Mouse (Mus musculus): ENCODE measurements around the gene AC124108.1. TPM values are rescaled to one million over a fixed set of nuclear protein-coding genes. Genes with fewer than 3 reads are reported as not detected.
"Not testable (repeated sequence)": the region's sequence is repeated elsewhere in the genome, so short reads cannot be mapped to it uniquely, and the experiment has no call there.

AC124108.1 gene
- polyA plus RNA-seq, 1 experiment from 2014 or later: 3.6 TPM

GRCm38 (mm10) chr1:132161211-132161880 is 29.9 kb upstream of the AC124108.1 start:
- ATAC-seq (ENCODE audit: low FRiP score) (no peak), DNase-seq (ENCODE audit: low spot score) (no peak)
- no peaks in the 10 kb centered on the region for H3K36me3 ChIP-seq (replicated peaks; ENCODE audit: control insufficient read depth, insufficient read depth)
- 65% methylated on average over 7 of the region's 7 CpGs for WGBS
- H3K27me3 ChIP-seq (ENCODE audit: control insufficient read depth, insufficient read depth, low read length): peaks cover 16% of the 10 kb centered on the region; the same call in 1 of the 2 replicates
- no peaks in the 10 kb centered on the region for H3K9me3 ChIP-seq (ENCODE audit: control insufficient read depth, low read length)
- no peak overlapping the region for H3K4me2 ChIP-seq (replicated peaks)
- peaks cover 35% of the 10 kb centered on the region for H3K4me1 ChIP-seq (replicated peaks; ENCODE audit: control insufficient read depth, insufficient read depth, low read length)
- no peak overlapping the region for H3K4me3 ChIP-seq (replicated peaks; ENCODE audit: low read length)
- no peak overlapping the region for H3K27ac ChIP-seq
- H3K9ac ChIP-seq: no peak overlapping the region

GRCm38 (mm10) chr1:132162618-132163017 is 28.6 kb upstream of the AC124108.1 start:
- H3K27me3 ChIP-seq (ENCODE audit: control insufficient read depth, insufficient read depth, low read length): peaks cover 16% of the 10 kb centered on the region; the same call in 1 of the 2 replicates
- ATAC-seq (ENCODE audit: low FRiP score); H3K4me2 ChIP-seq (replicated peaks); H3K9me3 ChIP-seq (ENCODE audit: control insufficient read depth, low read length); H3K27ac ChIP-seq; DNase-seq (ENCODE audit: low spot score); H3K9ac ChIP-seq; H3K4me3 ChIP-seq (replicated peaks; ENCODE audit: low read length); H3K36me3 ChIP-seq (replicated peaks; ENCODE audit: control insufficient read depth, insufficient read depth): not testable (repeated sequence)
- 56% methylated on average over 9 of the region's 9 CpGs for WGBS
- H3K4me1 ChIP-seq (replicated peaks; ENCODE audit: control insufficient read depth, insufficient read depth, low read length): peaks cover 34% of the 10 kb centered on the region

GRCm38 (mm10) chr1:132164780-132165518 is 26.3 kb upstream of the AC124108.1 start:
- peak overlapping the region; percentile 50; the same call in 1 of the 2 replicates for H3K27ac ChIP-seq
- WGBS: 28% methylated on average over 13 of the region's 13 CpGs

GRCm38 (mm10) chr1:132165859-132166258 is 25.4 kb upstream of the AC124108.1 start:
- DNase-seq (ENCODE audit: low spot score) (no peak), ATAC-seq (ENCODE audit: low FRiP score) (no peak)
- Histone ChIP-seq H3K9ac (no peak overlapping the region), H3K4me2 (replicated peaks) (no peak overlapping the region), H3K36me3 (replicated peaks; ENCODE audit: control insufficient read depth, insufficient read depth) (no peaks in the 10 kb centered on the region), H3K4me3 (replicated peaks; ENCODE audit: low read length) (no peak overlapping the region), H3K27me3 (ENCODE audit: control insufficient read depth, insufficient read depth, low read length) (no peaks in the 10 kb centered on the region), H3K4me1 (replicated peaks; ENCODE audit: control insufficient read depth, insufficient read depth, low read length) (peaks cover 23% of the 10 kb centered on the region), H3K27ac (no peak overlapping the region), H3K9me3 (ENCODE audit: control insufficient read depth, low read length) (no peaks in the 10 kb centered on the region)
- WGBS: 61% methylated on average over 3 of the region's 3 CpGs

More at GRCm38 (mm10) chr1:132164780-132165518, 26.3 kb upstream of the AC124108.1 start:
- H3K4me2 ChIP-seq (replicated peaks): no peak overlapping the region
- no peaks in the 10 kb centered on the region for H3K27me3 ChIP-seq (ENCODE audit: control insufficient read depth, insufficient read depth, low read length)
- H3K4me3 ChIP-seq (replicated peaks; ENCODE audit: low read length): no peak overlapping the region
- H3K4me1 ChIP-seq (replicated peaks; ENCODE audit: control insufficient read depth, insufficient read depth, low read length): peaks cover 29% of the 10 kb centered on the region
- no peaks in the 10 kb centered on the region for H3K9me3 ChIP-seq (ENCODE audit: control insufficient read depth, low read length)
- no peak overlapping the region for H3K9ac ChIP-seq
- no peaks in the 10 kb centered on the region for H3K36me3 ChIP-seq (replicated peaks; ENCODE audit: control insufficient read depth, insufficient read depth)
- peak; percentile 74 for DNase-seq (ENCODE audit: low spot score)
- peak; percentile 84 for ATAC-seq (ENCODE audit: low FRiP score)

GRCm38 (mm10) chr1:132168115-132168767 is 23.0 kb upstream of the AC124108.1 start:
- Histone ChIP-seq H3K27me3 (ENCODE audit: control insufficient read depth, insufficient read depth, low read length) (no peaks in the 10 kb centered on the region), H3K9ac (peak overlapping the region; percentile 38; the same call in 1 of the 2 replicates), H3K4me2 (replicated peaks) (peak overlapping the region; percentile 42), H3K36me3 (replicated peaks; ENCODE audit: control insufficient read depth, insufficient read depth) (no peaks in the 10 kb centered on the region), H3K27ac (peak overlapping the region; percentile 58), H3K4me3 (replicated peaks; ENCODE audit: low read length) (no peak overlapping the region), H3K9me3 (ENCODE audit: control insufficient read depth, low read length) (no peaks in the 10 kb centered on the region), H3K4me1 (replicated peaks; ENCODE audit: control insufficient read depth, insufficient read depth, low read length) (peaks cover 23% of the 10 kb centered on the region)
- DNase-seq (ENCODE audit: low spot score) (peak; percentile 50), ATAC-seq (ENCODE audit: low FRiP score) (peak; percentile 53)
- WGBS: 9% methylated on average over 12 of the region's 12 CpGs

- no peak overlapping the region for H3K4me3 ChIP-seq (replicated peaks; ENCODE audit: low read length)
- no peaks in the 10 kb centered on the region for H3K9me3 ChIP-seq (ENCODE audit: control insufficient read depth, low read length)
- H3K4me2 ChIP-seq (replicated peaks): no peak overlapping the region
- no peak for ATAC-seq (ENCODE audit: low FRiP score)
- no peaks in the 10 kb centered on the region for H3K36me3 ChIP-seq (replicated peaks; ENCODE audit: control insufficient read depth, insufficient read depth)
- H3K27ac ChIP-seq: no peak overlapping the region
- 51% methylated on average over 6 of the region's 6 CpGs for WGBS
- no peak overlapping the region for H3K9ac ChIP-seq
- H3K4me1 ChIP-seq (replicated peaks; ENCODE audit: control insufficient read depth, insufficient read depth, low read length): peaks cover 16% of the 10 kb centered on the region
- no peak for DNase-seq (ENCODE audit: low spot score)
- no peaks in the 10 kb centered on the region for H3K27me3 ChIP-seq (ENCODE audit: control insufficient read depth, insufficient read depth, low read length)
These were observed 20.6 kb upstream of the AC124108.1 start for GRCm38 (mm10) chr1:132170698-132171097.

- Histone ChIP-seq H3K27ac (no peak overlapping the region), H3K9ac (no peak overlapping the region), H3K4me1 (replicated peaks; ENCODE audit: control insufficient read depth, insufficient read depth, low read length) (peaks cover 16% of the 10 kb centered on the region), H3K27me3 (ENCODE audit: control insufficient read depth, insufficient read depth, low read length) (no peaks in the 10 kb centered on the region), H3K4me2 (replicated peaks) (no peak overlapping the region), H3K4me3 (replicated peaks; ENCODE audit: low read length) (no peak overlapping the region), H3K36me3 (replicated peaks; ENCODE audit: control insufficient read depth, insufficient read depth) (no peaks in the 10 kb centered on the region), H3K9me3 (ENCODE audit: control insufficient read depth, low read length) (no peaks in the 10 kb centered on the region)
- WGBS: 19% methylated on average over 2 of the region's 2 CpGs
- DNase-seq (ENCODE audit: low spot score) (no peak), ATAC-seq (ENCODE audit: low FRiP score) (no peak)
These were observed 19.6 kb upstream of the AC124108.1 start for GRCm38 (mm10) chr1:132171619-132172018.

GRCm38 (mm10) chr1:132186303-132186702 is 5.0 kb upstream of the AC124108.1 start:
- H3K4me2 ChIP-seq (replicated peaks): no peak overlapping the region
- H3K27ac ChIP-seq: no peak overlapping the region
- H3K36me3 ChIP-seq (replicated peaks; ENCODE audit: control insufficient read depth, insufficient read depth): no peaks in the 10 kb centered on the region
- H3K4me1 ChIP-seq (replicated peaks; ENCODE audit: control insufficient read depth, insufficient read depth, low read length): no peaks in the 10 kb centered on the region; the same call in 1 of the 2 replicates
- no peak overlapping the region for H3K9ac ChIP-seq
- no peak overlapping the region for H3K4me3 ChIP-seq (replicated peaks; ENCODE audit: low read length)
- no peaks in the 10 kb centered on the region for H3K27me3 ChIP-seq (ENCODE audit: control insufficient read depth, insufficient read depth, low read length)
- 92% methylated on average over 4 of the region's 4 CpGs for whole genome bisulfite sequencing
- no peaks in the 10 kb centered on the region for H3K9me3 ChIP-seq (ENCODE audit: control insufficient read depth, low read length)
- ATAC-seq (ENCODE audit: low FRiP score) (no peak), DNase-seq (ENCODE audit: low spot score) (no peak)

- Histone ChIP-seq H3K4me2 (replicated peaks) (0 out of 2 replicates have a peak overlapping the region, but pooled peaks have one; percentile 83), H3K27ac (no peak overlapping the region; the same call in 1 of the 2 replicates), H3K9ac (no peak overlapping the region), H3K4me3 (replicated peaks; ENCODE audit: low read length) (no peak overlapping the region), H3K27me3 (ENCODE audit: control insufficient read depth, insufficient read depth, low read length) (no peaks in the 10 kb centered on the region), H3K36me3 (replicated peaks; ENCODE audit: control insufficient read depth, insufficient read depth) (no peaks in the 10 kb centered on the region), H3K9me3 (ENCODE audit: control insufficient read depth, low read length) (no peaks in the 10 kb centered on the region), H3K4me1 (replicated peaks; ENCODE audit: control insufficient read depth, insufficient read depth, low read length) (peaks cover 13% of the 10 kb centered on the region)
- ATAC-seq (ENCODE audit: low FRiP score): no peak
- DNase-seq (ENCODE audit: low spot score): no peak
- WGBS: 63% methylated on average over 9 of the region's 9 CpGs
These were observed 2.7 kb upstream of the AC124108.1 start for GRCm38 (mm10) chr1:132188442-132189066.
